In the genomic region with DNA sequence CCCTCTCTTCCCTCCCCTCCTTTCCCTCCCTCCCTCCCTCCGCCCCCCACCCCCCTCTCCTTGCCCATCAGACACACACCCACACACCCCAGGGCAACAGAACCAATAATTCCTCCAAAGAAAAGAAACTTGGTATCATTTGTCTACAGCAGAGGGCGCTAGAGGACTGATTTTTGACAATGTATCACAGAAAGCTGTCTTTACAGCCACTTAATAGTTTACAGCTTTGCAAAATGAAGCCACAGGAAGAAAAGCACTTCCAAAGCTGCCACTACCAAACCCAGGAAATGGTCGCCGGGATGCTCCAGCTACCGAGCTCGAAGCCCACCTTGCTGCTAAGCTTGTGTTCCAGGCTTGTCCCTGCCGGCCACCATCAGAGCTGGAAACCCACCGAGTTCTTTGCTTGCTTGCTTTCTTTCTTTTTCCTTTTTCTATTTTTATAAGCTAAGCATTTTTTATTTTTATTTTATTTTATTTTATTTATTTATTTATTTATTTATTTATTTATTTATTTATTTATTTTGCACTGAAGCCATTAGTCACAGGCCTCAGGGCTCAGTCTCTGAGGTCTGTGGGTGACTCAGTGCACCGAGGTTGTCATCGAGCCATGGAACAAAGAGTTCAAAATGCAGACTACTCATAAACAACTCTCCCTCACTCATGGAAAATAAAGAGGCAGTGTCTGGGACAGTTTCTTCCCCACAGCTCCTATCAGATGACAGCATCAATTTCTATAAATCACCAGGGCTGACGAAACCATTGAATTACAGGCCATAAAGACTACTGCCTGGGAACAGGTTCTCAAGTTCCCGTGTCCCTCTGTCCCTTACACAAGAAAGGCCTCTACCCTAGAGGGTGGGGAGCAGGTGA, we compare ENCODE assay signal across 9 mouse cellular contexts.
A peak's percentile ranks its signal among the peaks of the same experiment; 100 is the strongest.
DNase-seq lines count a peak whose midpoint lies in the region; ATAC-seq lines count a peak whose summit lies in the region.
"Had no signal": no experiment of that assay in that cellular context is flagged by ENCODE, and none has a peak within 500 bp of the region (broad histone marks: within the 10 kb centered on the region; RNA-seq: fewer than 3 reads in every experiment).

No protein-coding gene starts in this region.

- ATAC-seq in forebrain, embryonic 13.5 days = peak; percentile 50; the same call in 1 of the 2 replicates
- no peak for ATAC-seq in forebrain, embryonic 15.5 days (replicated peaks)
- ATAC-seq in embryonic facial prominence, embryonic 14.5 days (ENCODE audit: low read depth) = 0 out of 2 replicates have a peak, but pooled peaks have one; percentile 18
- ATAC-seq in kidney, embryonic 16.5 days (ENCODE audit: low FRiP score, low TSS enrichment) = no peak; the same call in 1 of the 2 replicates

- H3K4me2 ChIP-seq in forebrain, embryonic 13.5 days = no peak overlapping the region
- H3K4me2 ChIP-seq in forebrain, embryonic 15.5 days (replicated peaks) = no peak overlapping the region
- H3K4me2 ChIP-seq in embryonic facial prominence, embryonic 14.5 days (ENCODE audit: low read depth, low read length) = 0 out of 2 replicates have a peak overlapping the region, but pooled peaks have one; percentile 10
- peak overlapping the region; percentile 27; the same call in 1 of the 2 replicates for H3K4me2 ChIP-seq in kidney, embryonic 16.5 days (replicated peaks; ENCODE audit: low read depth, low read length)
- H3K4me2 ChIP-seq: lung, embryonic 15.5 days had no signal

- H3K4me3 ChIP-seq in forebrain, embryonic 13.5 days = no peak overlapping the region
- H3K4me3 ChIP-seq in forebrain, embryonic 15.5 days = no peak overlapping the region
- H3K4me3 ChIP-seq in embryonic facial prominence, embryonic 14.5 days (ENCODE audit: low read depth, low read length) = no peak overlapping the region
- no peak overlapping the region for H3K4me3 ChIP-seq in kidney, embryonic 16.5 days (ENCODE audit: low read length)
- H3K4me3 ChIP-seq: lung, embryonic 15.5 days had no signal

- no peak overlapping the region for H3K27ac ChIP-seq in forebrain, embryonic 13.5 days
- no peak overlapping the region for H3K27ac ChIP-seq in forebrain, embryonic 15.5 days (replicated peaks)
- no peak overlapping the region for H3K27ac ChIP-seq in embryonic facial prominence, embryonic 14.5 days (replicated peaks; ENCODE audit: low read depth, low read length)
- H3K27ac ChIP-seq in kidney, embryonic 16.5 days (ENCODE audit: low read length) = no peak overlapping the region
- H3K27ac ChIP-seq: lung, embryonic 15.5 days had no signal

- DNase-seq in 3T3-L1 (ENCODE audit: low read depth, low spot score) = peak; percentile 95
- peak; percentile 70 for DNase-seq in adrenal gland, postnatal 10 days
- peak; percentile 87 for DNase-seq in embryonic facial prominence, embryonic 14.5 days (ENCODE audit: low spot score)
- peak; percentile 74 for DNase-seq in lung, postnatal 14 days
- peak; percentile 47 for DNase-seq in telencephalon, adult 2 months (ENCODE audit: low read depth, low spot score)

- 58% methylated on average over 11 of the region's 12 CpGs for WGBS in forebrain, embryonic 13.5 days
- 53% methylated on average over 11 of the region's 12 CpGs for WGBS in forebrain, embryonic 15.5 days
- WGBS in embryonic facial prominence, embryonic 14.5 days = 41% methylated on average over 11 of the region's 12 CpGs
- WGBS in kidney, embryonic 16.5 days = 26% methylated on average over 11 of the region's 12 CpGs

- H3K4me1 ChIP-seq in forebrain, embryonic 13.5 days = peaks cover 7% of the 10 kb centered on the region; the same call in 1 of the 2 replicates
- H3K4me1 ChIP-seq in forebrain, embryonic 15.5 days = peaks cover 5% of the 10 kb centered on the region; the same call in 1 of the 2 replicates
- H3K4me1 ChIP-seq in embryonic facial prominence, embryonic 14.5 days (ENCODE audit: control insufficient read depth, insufficient read depth, low read length) = no peaks in the 10 kb centered on the region
- H3K4me1 ChIP-seq in kidney, embryonic 16.5 days (ENCODE audit: insufficient read depth, low read length) = peaks cover 10% of the 10 kb centered on the region; the same call in 1 of the 2 replicates
- H3K4me1 ChIP-seq: lung, embryonic 15.5 days had no signal

- H3K9me3 ChIP-seq in forebrain, embryonic 13.5 days (replicated peaks) = no peaks in the 10 kb centered on the region
- H3K9me3 ChIP-seq in forebrain, embryonic 15.5 days = no peaks in the 10 kb centered on the region
- no peaks in the 10 kb centered on the region for H3K9me3 ChIP-seq in embryonic facial prominence, embryonic 14.5 days (ENCODE audit: control insufficient read depth, low read length)
- H3K9me3 ChIP-seq in kidney, embryonic 16.5 days (ENCODE audit: low read length) = no peaks in the 10 kb centered on the region
- H3K9me3 ChIP-seq: lung, embryonic 15.5 days had no signal

- no peak overlapping the region for H3K9ac ChIP-seq in forebrain, embryonic 13.5 days
- H3K9ac ChIP-seq in forebrain, embryonic 15.5 days (replicated peaks) = no peak overlapping the region
- no peak overlapping the region for H3K9ac ChIP-seq in embryonic facial prominence, embryonic 14.5 days (ENCODE audit: low read depth, low read length)
- no peak overlapping the region for H3K9ac ChIP-seq in kidney, embryonic 16.5 days (replicated peaks; ENCODE audit: low read length)
- H3K9ac ChIP-seq: lung, embryonic 15.5 days had no signal

- H3K27me3 ChIP-seq in forebrain, embryonic 13.5 days = 0 out of 2 replicates have a peak, but pooled peaks cover 3% of the 10 kb centered on the region
- no peaks in the 10 kb centered on the region for H3K27me3 ChIP-seq in forebrain, embryonic 15.5 days
- 0 out of 2 replicates have a peak, but pooled peaks cover 2% of the 10 kb centered on the region for H3K27me3 ChIP-seq in embryonic facial prominence, embryonic 14.5 days (replicated peaks; ENCODE audit: control insufficient read depth, insufficient read depth, low read length)
- peaks cover 6% of the 10 kb centered on the region; the same call in 1 of the 2 replicates for H3K27me3 ChIP-seq in kidney, embryonic 16.5 days (ENCODE audit: insufficient read depth, low read length)

- no peaks in the 10 kb centered on the region for H3K36me3 ChIP-seq in forebrain, embryonic 13.5 days (ENCODE audit: poor library complexity, severe bottlenecking)
- H3K36me3 ChIP-seq in forebrain, embryonic 15.5 days = no peaks in the 10 kb centered on the region
- H3K36me3 ChIP-seq in embryonic facial prominence, embryonic 14.5 days (ENCODE audit: control insufficient read depth, insufficient read depth, low read length) = no peaks in the 10 kb centered on the region
- H3K36me3 ChIP-seq in kidney, embryonic 16.5 days (ENCODE audit: insufficient read depth, low read length) = no peaks in the 10 kb centered on the region
- H3K36me3 ChIP-seq: lung, embryonic 15.5 days had no signal

Comparison
In these comparisons a context has a peak if more than half of its experiments do, and no peak if none do; other contexts are left out.
1. ATAC-seq: peak in forebrain, embryonic 13.5 days (single experiment) and embryonic facial prominence, embryonic 14.5 days (single experiment); none in forebrain, embryonic 15.5 days (single experiment) and kidney, embryonic 16.5 days (single experiment).
2. H3K4me2 ChIP-seq: peak in embryonic facial prominence, embryonic 14.5 days (single experiment) and kidney, embryonic 16.5 days (single experiment); none in forebrain, embryonic 13.5 days (single experiment) and forebrain, embryonic 15.5 days (single experiment).
3. Peak in every context shown above with its lines, with median percentiles within 50 percentile points of each other: DNase-seq.